Mouse (Mus musculus) liver, embryonic 11.5 days (tissue): ENCODE measurements around the gene Ralgps1. TPM values are rescaled to one million over a fixed set of nuclear protein-coding genes. Genes with fewer than 3 reads are reported as not detected.
"Not testable (repeated sequence)": the region's sequence is repeated elsewhere in the genome, so short reads cannot be mapped to it uniquely, and the experiment has no call there.

Experiments
- ATAC-seq: fragments of 200-750 bp; cut with Nextera tagmentation; replicated peaks from 2 replicates; pipeline ENCODE4 v1.8.0; 2017; ENCODE audit warnings: moderate number of reproducible peaks, mild to moderate bottlenecking, moderate TSS enrichment, moderate library complexity; ENCODE audit not compliant: low FRiP score
- DNase-seq: peaks from one replicate; pipeline ENCODE4 v3.0.0-alpha.2; 2017; ENCODE audit warnings: low spot score
- H3K27ac ChIP-seq: fragments of 300-500 bp; sonication (generic); 2 replicates; pipeline ENCODE4 v1.5.1; 2014; ENCODE audit warnings: mild to moderate bottlenecking, low read depth, low read length, control low read depth
- H3K27me3 ChIP-seq: fragments of 300-500 bp; sonication (generic); replicated peaks from 2 replicates; pipeline ENCODE4 v1.6.1; 2014; ENCODE audit warnings: low read length, mixed read lengths; ENCODE audit not compliant: control insufficient read depth, insufficient read depth
- H3K36me3 ChIP-seq: fragments of 300-500 bp; sonication (generic); 2 replicates; pipeline ENCODE4 v1.6.1; 2014; ENCODE audit warnings: mild to moderate bottlenecking, low read length, moderate library complexity, mixed read lengths; ENCODE audit not compliant: control insufficient read depth, insufficient read depth
- H3K4me1 ChIP-seq: fragments of 300-500 bp; sonication (generic); replicated peaks from 2 replicates; pipeline ENCODE4 v1.6.1; 2014; ENCODE audit warnings: low read length, mixed read lengths; ENCODE audit not compliant: control insufficient read depth, insufficient read depth
- H3K4me2 ChIP-seq: fragments of 300-500 bp; sonication (generic); 2 replicates; pipeline ENCODE4 v1.6.1; 2014; ENCODE audit warnings: mild to moderate bottlenecking, control low read depth, moderate library complexity
- H3K4me3 ChIP-seq: fragments of 300-500 bp; sonication (generic); 2 replicates; pipeline ENCODE4 v1.5.1; 2014; ENCODE audit warnings: low read depth, low read length, control low read depth
- H3K9ac ChIP-seq: fragments of 300-500 bp; sonication (generic); 2 replicates; pipeline ENCODE4 v1.6.1; 2014; ENCODE audit warnings: low read depth, low read length, control low read depth
- H3K9me3 ChIP-seq: fragments of 300-500 bp; sonication (generic); 2 replicates; pipeline ENCODE4 v1.6.1; 2016; ENCODE audit warnings: low read length, inconsistent platforms, mixed read lengths; ENCODE audit not compliant: control insufficient read depth
- WGBS: fragments of 180-500 bp; shearing (Covaris S2); extraction: QIAGEN DNeasy Blood & Tissue Kit; methylation state at CpG from one replicate; pipeline ENCODE4 v1.1.7; 2014; 5-methylcytosine and 5-hydroxymethylcytosine counted together
- polyA plus RNA-seq: library from polyadenylated mRNA; unstranded; fragments of >200 nt; fragmentation: Nextera tagmentation; extraction: Ambion mirVana; gene quantifications from 2 replicates; pipeline ENCODE4 v1.2.1, GENCODE M21; 2014

Ralgps1 gene
- polyA plus RNA-seq, 1 experiment from 2014 or later: 3.0 TPM

DNA sequence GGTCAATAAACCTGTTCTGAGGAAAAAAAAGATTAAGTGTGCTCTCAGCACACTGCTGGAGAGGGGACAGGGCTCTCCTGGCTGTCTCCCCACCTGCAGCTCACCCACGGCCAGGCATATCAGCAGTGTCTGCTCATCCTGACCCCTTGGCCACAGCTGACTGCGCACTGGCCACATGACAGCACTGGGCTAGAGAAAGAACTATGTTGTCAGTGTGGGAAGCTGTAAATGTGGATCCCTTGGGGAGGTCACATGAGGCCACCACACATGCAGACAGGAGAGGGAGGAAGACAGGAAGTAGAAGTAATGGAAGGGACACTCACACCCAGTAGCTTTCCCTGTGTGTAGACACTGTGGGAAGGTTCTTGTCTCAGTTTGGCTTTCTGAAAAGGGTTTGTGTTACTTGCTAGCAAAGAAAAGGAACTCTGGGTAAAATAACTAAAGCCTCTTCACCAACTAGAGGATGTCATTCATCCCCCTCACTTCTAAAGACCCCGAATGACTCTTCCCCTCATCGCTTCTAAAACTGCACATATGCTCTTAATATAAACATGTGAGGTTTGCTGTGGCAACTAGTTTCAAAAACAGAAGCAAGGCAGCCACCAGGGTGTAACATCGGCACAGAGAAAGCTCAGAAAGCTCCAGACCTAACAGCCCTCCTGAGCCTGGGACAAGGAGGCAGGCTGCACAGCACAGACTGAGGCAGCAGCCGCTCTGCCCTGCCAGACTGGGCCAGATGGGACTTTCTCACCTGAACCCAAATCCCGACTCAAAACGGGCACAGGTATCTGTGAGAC lies 47.3 kb downstream of the Ralgps1 start:
- Histone ChIP-seq H3K36me3 (no peaks in the 10 kb centered on the region), H3K27me3 (no peaks in the 10 kb centered on the region), H3K9me3 (no peaks in the 10 kb centered on the region), H3K4me2 (no peak overlapping the region), H3K9ac (no peak overlapping the region), H3K4me3 (no peak overlapping the region), H3K27ac (no peak overlapping the region), H3K4me1 (no peaks in the 10 kb centered on the region)
- no peak for DNase-seq
- WGBS: 78% methylated on average over 8 of the region's 8 CpGs
- ATAC-seq: no peak

DNA sequence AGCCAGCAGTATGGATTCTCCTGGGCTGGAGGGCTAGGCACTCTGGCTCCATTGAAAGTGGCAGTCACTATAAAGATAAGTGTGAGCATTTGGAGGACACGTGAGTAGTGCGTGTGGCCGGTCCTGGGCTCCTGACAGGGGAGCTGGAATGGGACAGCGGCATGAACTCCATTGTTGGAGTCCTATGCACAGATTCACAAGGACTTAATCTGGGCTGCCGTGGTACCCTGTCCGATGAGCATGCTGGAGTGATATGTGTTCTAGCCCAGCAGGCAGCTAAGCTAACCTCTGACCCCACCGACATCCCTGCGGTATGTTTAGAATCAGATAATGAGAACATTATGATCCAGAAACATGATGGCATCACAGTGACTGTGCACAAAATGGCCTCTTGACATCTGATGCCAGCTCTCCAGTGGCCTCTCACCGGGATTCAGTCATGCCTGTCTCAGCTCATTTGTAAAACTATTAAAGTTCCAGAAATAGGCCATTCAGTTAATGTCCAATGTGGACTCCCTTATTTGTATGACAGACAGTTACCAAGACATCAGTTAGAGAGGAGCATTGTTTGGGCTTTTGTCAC lies 48.2 kb downstream of the Ralgps1 start:
- H3K27me3 ChIP-seq, H3K36me3 ChIP-seq, H3K9me3 ChIP-seq, H3K4me2 ChIP-seq, H3K27ac ChIP-seq, ATAC-seq, H3K9ac ChIP-seq, H3K4me3 ChIP-seq, DNase-seq, H3K4me1 ChIP-seq: not testable (repeated sequence)
- WGBS: 91% methylated on average over 9 of the region's 9 CpGs

DNA sequence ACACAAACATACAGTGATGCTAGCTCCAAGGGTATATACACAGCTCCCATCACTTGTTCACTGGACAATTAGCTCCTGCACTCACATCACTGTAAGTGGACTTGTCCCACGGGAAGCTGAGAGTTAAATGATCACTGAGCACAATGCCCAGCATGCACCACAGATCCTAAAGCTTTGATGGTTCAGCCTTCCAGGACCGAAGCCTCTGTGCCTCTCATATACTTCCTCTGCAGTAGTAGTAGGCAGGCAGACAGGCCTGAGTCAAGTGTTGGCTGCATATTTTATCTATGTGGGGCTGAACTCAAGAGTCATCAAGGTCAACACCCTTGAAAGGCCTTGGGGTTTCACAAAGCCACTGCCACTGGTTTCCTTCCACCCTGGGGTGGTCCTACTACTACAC lies 49.6 kb downstream of the Ralgps1 start:
- no peaks in the 10 kb centered on the region for H3K27me3 ChIP-seq
- H3K4me1 ChIP-seq: no peaks in the 10 kb centered on the region
- no peak overlapping the region for H3K9ac ChIP-seq
- no peak overlapping the region for H3K4me2 ChIP-seq
- ATAC-seq (no peak), DNase-seq (no peak)
- no peaks in the 10 kb centered on the region for H3K36me3 ChIP-seq
- WGBS: 75% methylated on average over 2 of the region's 2 CpGs
- no peaks in the 10 kb centered on the region for H3K9me3 ChIP-seq
- H3K4me3 ChIP-seq: no peak overlapping the region
- H3K27ac ChIP-seq: no peak overlapping the region

GRCm38 (mm10) chr2:33321031-33321430 lies 50.3 kb downstream of the Ralgps1 start:
- Histone ChIP-seq H3K9me3 (no peaks in the 10 kb centered on the region), H3K27ac (no peak overlapping the region), H3K27me3 (no peaks in the 10 kb centered on the region), H3K36me3 (no peaks in the 10 kb centered on the region), H3K4me2 (no peak overlapping the region), H3K4me1 (no peaks in the 10 kb centered on the region), H3K4me3 (no peak overlapping the region), H3K9ac (no peak overlapping the region)
- WGBS: 79% methylated on average over 2 of the region's 2 CpGs
- DNase-seq: no peak
- no peak for ATAC-seq

- 49% methylated on average over 3 of the region's 3 CpGs for WGBS
- no peaks in the 10 kb centered on the region for H3K9me3 ChIP-seq
- H3K36me3 ChIP-seq: no peaks in the 10 kb centered on the region
- no peak overlapping the region for H3K4me3 ChIP-seq
- H3K4me1 ChIP-seq: no peaks in the 10 kb centered on the region; the same call in 1 of the 2 replicates
- no peak overlapping the region for H3K27ac ChIP-seq
- no peak for ATAC-seq
- no peak overlapping the region for H3K9ac ChIP-seq
- DNase-seq: no peak
- no peaks in the 10 kb centered on the region for H3K27me3 ChIP-seq
- H3K4me2 ChIP-seq: no peak overlapping the region
Observed at GRCm38 (mm10) chr2:33320568-33320967, 50.7 kb downstream of the Ralgps1 start.

- 85% methylated on average over 1 of the region's 1 CpGs for WGBS
- Histone ChIP-seq H3K4me3 (no peak overlapping the region), H3K27ac (no peak overlapping the region), H3K4me2 (no peak overlapping the region), H3K9me3 (no peaks in the 10 kb centered on the region), H3K36me3 (no peaks in the 10 kb centered on the region), H3K4me1 (peaks cover 3% of the 10 kb centered on the region; the same call in 1 of the 2 replicates), H3K9ac (no peak overlapping the region), H3K27me3 (no peaks in the 10 kb centered on the region)
- ATAC-seq: no peak
- no peak for DNase-seq
Observed at GRCm38 (mm10) chr2:33319934-33320333, 51.4 kb downstream of the Ralgps1 start.

- no peak overlapping the region for H3K4me3 ChIP-seq
- H3K4me2 ChIP-seq: no peak overlapping the region
- ATAC-seq (no peak), DNase-seq (no peak)
- no peaks in the 10 kb centered on the region for H3K9me3 ChIP-seq
- H3K9ac ChIP-seq: no peak overlapping the region
- 82% methylated on average over 5 of the region's 5 CpGs for WGBS
- peaks cover 3% of the 10 kb centered on the region; the same call in 1 of the 2 replicates for H3K4me1 ChIP-seq
- H3K27ac ChIP-seq: no peak overlapping the region
- no peaks in the 10 kb centered on the region for H3K36me3 ChIP-seq
- no peaks in the 10 kb centered on the region for H3K27me3 ChIP-seq
Observed at GRCm38 (mm10) chr2:33319455-33319854, 51.8 kb downstream of the Ralgps1 start.

DNA sequence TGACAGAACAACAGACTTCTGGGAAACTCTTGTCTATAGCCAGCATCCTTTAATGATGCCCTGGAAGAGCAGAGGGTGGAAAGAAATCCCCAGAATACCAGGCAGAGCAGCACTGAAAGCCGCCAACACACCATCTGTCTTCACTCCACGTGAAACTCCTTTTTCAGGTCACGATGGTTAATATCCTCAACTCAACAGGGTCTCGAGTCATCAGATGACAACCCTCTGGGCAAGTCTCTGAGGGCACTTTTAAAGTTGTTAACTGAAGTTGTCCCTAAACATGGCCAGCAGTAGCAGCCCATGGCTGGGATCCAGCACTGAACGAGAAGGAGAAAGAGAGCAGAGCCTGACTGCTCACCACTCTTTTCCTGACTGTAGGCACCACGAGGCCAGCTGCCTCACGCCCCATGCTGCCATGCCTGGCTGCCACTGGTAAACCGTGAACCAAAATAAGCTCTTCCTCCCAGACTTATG lies 52.8 kb downstream of the Ralgps1 start:
- Histone ChIP-seq H3K4me1 (peaks cover 3% of the 10 kb centered on the region; the same call in 1 of the 2 replicates), H3K36me3 (no peaks in the 10 kb centered on the region), H3K4me3 (no peak overlapping the region), H3K4me2 (no peak overlapping the region), H3K27ac (no peak overlapping the region), H3K27me3 (no peaks in the 10 kb centered on the region), H3K9ac (no peak overlapping the region), H3K9me3 (no peaks in the 10 kb centered on the region)
- DNase-seq (no peak), ATAC-seq (no peak)
- WGBS: 69% methylated on average over 8 of the region's 8 CpGs

- H3K27ac ChIP-seq: no peak overlapping the region
- no peak overlapping the region for H3K4me3 ChIP-seq
- no peak overlapping the region for H3K9ac ChIP-seq
- peaks cover 3% of the 10 kb centered on the region; the same call in 1 of the 2 replicates for H3K4me1 ChIP-seq
- DNase-seq (no peak), ATAC-seq (0 out of 2 replicates have a peak, but pooled peaks have one; percentile 43)
- H3K36me3 ChIP-seq: no peaks in the 10 kb centered on the region
- H3K27me3 ChIP-seq: no peaks in the 10 kb centered on the region
- 45% methylated on average over 7 of the region's 7 CpGs for WGBS
- no peak overlapping the region for H3K4me2 ChIP-seq
- no peaks in the 10 kb centered on the region for H3K9me3 ChIP-seq
Observed at GRCm38 (mm10) chr2:33316516-33316915, 54.8 kb downstream of the Ralgps1 start.
